ENCODE assay signal across 8 mouse cellular contexts in genomic region chr3:86141886-86142262, GRCm38 (mm10). TPM values are rescaled to one million over a fixed set of nuclear protein-coding genes. Genes with fewer than 3 reads are reported as not detected.
A peak's percentile ranks its signal among the peaks of the same experiment; 100 is the strongest.
DNase-seq lines count a peak whose midpoint lies in the region; ATAC-seq and TF ChIP-seq lines count a peak whose summit lies in the region.

No protein-coding gene starts in this region.

- no peaks in the 10 kb centered on the region; a peak in 2 of 4 replicates for H3K4me1 ChIP-seq in ES-E14 (ENCODE audit: control insufficient read depth in 2 of 2, insufficient read depth in 2 of 2, low read length in 2 of 2, poor library complexity in 1 of 2)
- H3K4me1 ChIP-seq in embryonic facial prominence, embryonic 15.5 days, result peaks cover 15% of the 10 kb centered on the region
- H3K4me1 ChIP-seq in intestine, embryonic 15.5 days (replicated peaks), result peaks cover 8% of the 10 kb centered on the region
- peaks cover 3% of the 10 kb centered on the region; the same call in 1 of the 2 replicates for H3K4me1 ChIP-seq in lung, postnatal 0 days (ENCODE audit: insufficient read depth, low read depth, low read length)
- peaks cover 9% of the 10 kb centered on the region; the same call in 1 of the 2 replicates for H3K4me1 ChIP-seq in stomach, embryonic 16.5 days (ENCODE audit: control insufficient read depth, insufficient read depth, low read length)

- 0% methylated on average over 18 of the region's 18 CpGs for WGBS in embryonic facial prominence, embryonic 15.5 days
- 0% methylated on average over 18 of the region's 18 CpGs for WGBS in intestine, embryonic 15.5 days
- WGBS in lung, postnatal 0 days, result 0% methylated on average over 18 of the region's 18 CpGs
- 0% methylated on average over 18 of the region's 18 CpGs for WGBS in stomach, embryonic 16.5 days

- peak overlapping the region; percentile 68 for H3K4me2 ChIP-seq in embryonic facial prominence, embryonic 15.5 days (replicated peaks)
- peak overlapping the region; percentile 69 for H3K4me2 ChIP-seq in intestine, embryonic 15.5 days (replicated peaks)
- peak overlapping the region; percentile 83 for H3K4me2 ChIP-seq in lung, postnatal 0 days (replicated peaks; ENCODE audit: low read depth, low read length)
- H3K4me2 ChIP-seq in stomach, embryonic 16.5 days (ENCODE audit: low read depth, low read length), result peak overlapping the region; percentile 86

- DNase-seq in cerebellum, adult 9-11 months, result no peak
- DNase-seq in ES-E14 (ENCODE audit: low read depth, low spot score), result no peak
- no peak for DNase-seq in lung, postnatal 0 days (ENCODE audit: low spot score)
- no peak for DNase-seq in ovary, postnatal 14 days (ENCODE audit: low spot score)

- TF ChIP-seq CTCF in lung, postnatal 0 days (IDR thresholded peaks at IDR 0.05), result no peak

- no peaks in the 10 kb centered on the region for H3K9me3 ChIP-seq in ES-E14 (ENCODE audit: control insufficient read depth, insufficient read depth, low read depth, low read length)
- H3K9me3 ChIP-seq in embryonic facial prominence, embryonic 15.5 days (replicated peaks), result no peaks in the 10 kb centered on the region
- no peaks in the 10 kb centered on the region for H3K9me3 ChIP-seq in intestine, embryonic 15.5 days
- no peaks in the 10 kb centered on the region for H3K9me3 ChIP-seq in lung, postnatal 0 days (ENCODE audit: low read length)
- H3K9me3 ChIP-seq in stomach, embryonic 16.5 days (replicated peaks; ENCODE audit: control insufficient read depth, low read length), result no peaks in the 10 kb centered on the region

- H3K36me3 ChIP-seq in ES-E14 (ENCODE audit: control insufficient read depth, insufficient read depth, low read length, poor library complexity, severe bottlenecking), result peaks cover 27% of the 10 kb centered on the region
- peaks cover 39% of the 10 kb centered on the region for H3K36me3 ChIP-seq in embryonic facial prominence, embryonic 15.5 days
- H3K36me3 ChIP-seq in intestine, embryonic 15.5 days, result peaks cover 16% of the 10 kb centered on the region
- peaks cover 25% of the 10 kb centered on the region for H3K36me3 ChIP-seq in lung, postnatal 0 days (ENCODE audit: insufficient read depth, low read length)
- peaks cover 27% of the 10 kb centered on the region for H3K36me3 ChIP-seq in stomach, embryonic 16.5 days (ENCODE audit: control insufficient read depth, insufficient read depth, low read length)

- peak overlapping the region; percentile 94 to 100 for H3K4me3 ChIP-seq in ES-E14 (ENCODE audit: insufficient read depth in 1 of 2, low read depth in 1 of 2, low read length in 2 of 2, poor library complexity in 1 of 2, severe bottlenecking in 1 of 2)
- H3K4me3 ChIP-seq in embryonic facial prominence, embryonic 15.5 days (replicated peaks), result peak overlapping the region; percentile 95
- peak overlapping the region; percentile 85 for H3K4me3 ChIP-seq in intestine, embryonic 15.5 days (replicated peaks)
- H3K4me3 ChIP-seq in lung, postnatal 0 days (ENCODE audit: low read depth, low read length), result peak overlapping the region; percentile 90
- peak overlapping the region; percentile 97 for H3K4me3 ChIP-seq in stomach, embryonic 16.5 days (replicated peaks; ENCODE audit: low read length)

- TF ChIP-seq EP300 in lung, postnatal 0 days (IDR thresholded peaks at IDR 0.05), result no peak

- in situ Hi-C loops in ES-E14 (cut with MboI; ENCODE audit: low sequenced_read_pairs in 2 of 2, unreplicated experiment in 2 of 2), result no loop called here

- peak overlapping the region; percentile 75 for H3K27ac ChIP-seq in ES-E14 (ENCODE audit: insufficient read depth, low read depth, low read length, poor library complexity, severe bottlenecking)
- peak overlapping the region; percentile 91 for H3K27ac ChIP-seq in embryonic facial prominence, embryonic 15.5 days (replicated peaks)
- H3K27ac ChIP-seq in intestine, embryonic 15.5 days, result peak overlapping the region; percentile 85
- peak overlapping the region; percentile 90 for H3K27ac ChIP-seq in lung, postnatal 0 days (ENCODE audit: low read length)
- H3K27ac ChIP-seq in stomach, embryonic 16.5 days (ENCODE audit: low read length), result peak overlapping the region; percentile 86

- H3K27me3 ChIP-seq in embryonic facial prominence, embryonic 15.5 days, result no peaks in the 10 kb centered on the region
- H3K27me3 ChIP-seq in intestine, embryonic 15.5 days (replicated peaks), result no peaks in the 10 kb centered on the region
- H3K27me3 ChIP-seq in lung, postnatal 0 days (replicated peaks; ENCODE audit: insufficient read depth, low read length), result no peaks in the 10 kb centered on the region
- H3K27me3 ChIP-seq in stomach, embryonic 16.5 days (ENCODE audit: control insufficient read depth, insufficient read depth, low read length), result no peaks in the 10 kb centered on the region

- peak overlapping the region; percentile 100 for H3K9ac ChIP-seq in ES-E14 (ENCODE audit: insufficient read depth, low read depth, low read length, poor library complexity, severe bottlenecking)
- H3K9ac ChIP-seq in embryonic facial prominence, embryonic 15.5 days, result peak overlapping the region; percentile 84
- peak overlapping the region; percentile 97 for H3K9ac ChIP-seq in intestine, embryonic 15.5 days
- peak overlapping the region; percentile 97 for H3K9ac ChIP-seq in lung, postnatal 0 days (replicated peaks; ENCODE audit: low read depth)
- peak overlapping the region; percentile 99 for H3K9ac ChIP-seq in stomach, embryonic 16.5 days (ENCODE audit: low read length)

- ATAC-seq in cerebellum, adult (ENCODE audit: insufficient number of reproducible peaks, low FRiP score, low TSS enrichment), result peak; percentile 33
- ATAC-seq in embryonic facial prominence, embryonic 15.5 days (ENCODE audit: insufficient number of reproducible peaks, low FRiP score, low TSS enrichment, low read depth), result peak; percentile 19; the same call in 1 of the 2 replicates
- peak; percentile 46 for ATAC-seq in intestine, embryonic 15.5 days
- ATAC-seq in lung, postnatal 0 days, result no peak; the same call in 1 of the 2 replicates
- ATAC-seq in stomach, embryonic 16.5 days (ENCODE audit: insufficient read depth, low FRiP score), result peak; percentile 15; the same call in 1 of the 2 replicates

TF ChIP-seq in ES-E14, 5 proteins besides CTCF, POLR2A, EP300 and RAD21:
- TF ChIP-seq MAFK (IDR thresholded peaks at IDR 0.05; ENCODE audit: insufficient read depth, low read depth, low read length) (no peak), CHD2 (IDR thresholded peaks at IDR 0.05; ENCODE audit: low read depth, low read length) (no peak), ZC3H11A (IDR thresholded peaks at IDR 0.05; ENCODE audit: borderline replicate concordance, low read depth, low read length) (no peak), ZNF384 (IDR thresholded peaks at IDR 0.05; ENCODE audit: low read depth, low read length) (no peak)

RNA-seq across cellular contexts. Expression of gene Rps3a1, which starts 0.6 kb away (rescaled TPM):
- total RNA-seq in ES-E14 (2012; rRNA removed), result 523 and 665 TPM in 2 replicates
- polyA plus RNA-seq in embryonic facial prominence, embryonic 15.5 days (2015; fragmentation: Nextera tagmentation; extraction: Ambion mirVana), result 1,231 and 1,256 TPM in 2 replicates
- polyA plus RNA-seq in intestine, embryonic 15.5 days (2015; fragmentation: Nextera tagmentation; extraction: Ambion mirVana), result 1,281 and 1,419 TPM in 2 replicates
- polyA plus RNA-seq in lung, postnatal 0 days (2015; fragmentation: Nextera tagmentation; extraction: Ambion mirVana), result 946 and 953 TPM in 2 replicates
- polyA plus RNA-seq in stomach, embryonic 16.5 days (2015; fragmentation: Nextera tagmentation; extraction: Ambion mirVana), result 1,099 and 1,216 TPM in 2 replicates
